Mouse (Mus musculus): ENCODE data around the gene Abhd17a.

Gene Abhd17a

GRCm38 (mm10) chr10:80546945-80547344 is 43.2 kb downstream of the Abhd17a start:
- WGBS = 97% methylated on average over 4 of the region's 4 CpGs

- 88% methylated on average over 8 of the region's 8 CpGs for WGBS
These were observed 44.6 kb downstream of the Abhd17a start for GRCm38 (mm10) chr10:80545590-80545989.

- 68% methylated on average over 14 of the region's 14 CpGs for WGBS
These were observed 46.3 kb downstream of the Abhd17a start for GRCm38 (mm10) chr10:80543873-80544272.

- 49% methylated on average over 5 of the region's 5 CpGs for WGBS
These were observed 50.6 kb downstream of the Abhd17a start for GRCm38 (mm10) chr10:80539493-80539892.

GRCm38 (mm10) chr10:80538710-80539394 is 51.3 kb downstream of the Abhd17a start, which contains the start of gene Atp8b3:
Gene Atp8b3, minus strand, starts transcription at chr10:80539124.
- 9% methylated on average over 29 of the region's 30 CpGs for WGBS

- WGBS = 56% methylated on average over 5 of the region's 5 CpGs
These were observed 52.0 kb downstream of the Abhd17a start for GRCm38 (mm10) chr10:80538180-80538579.

GRCm38 (mm10) chr10:80535711-80536110 is 54.4 kb downstream of the Abhd17a start:
- 19% methylated on average over 13 of the region's 13 CpGs for WGBS

- 16% methylated on average over 14 of the region's 14 CpGs for WGBS
These were observed 55.1 kb downstream of the Abhd17a start for GRCm38 (mm10) chr10:80535071-80535470.

GRCm38 (mm10) chr10:80533704-80534103 is 56.4 kb downstream of the Abhd17a start:
- WGBS = 38% methylated on average over 7 of the region's 7 CpGs

Measured in cerebral cortex, adult 2 months (tissue).